Mouse (Mus musculus) embryonic fibroblast, embryonic 13.5 days (primary cell): ENCODE measurements at regions not wholly inside any gene's neighbourhood (a gene's known extent, or its start where the extent isn't known, plus 50 kb on each side); places are given as distances from the start of the nearest gene placed in this dataset.

ENCODE experiments used
- CTCF ChIP-seq: IDR thresholded peaks from 2 replicates; pipeline ENCODE4 v1.5.1; 2011; ENCODE audit warnings: mild to moderate bottlenecking, control low read depth, low read length, moderate library complexity, borderline replicate concordance; ENCODE audit not compliant: insufficient read depth
- POLR2A ChIP-seq: IDR thresholded peaks from 2 replicates; pipeline ENCODE4 v1.6.1; 2011; ENCODE audit warnings: low read depth, mild to moderate bottlenecking, control low read depth, low read length, moderate library complexity

DNA sequence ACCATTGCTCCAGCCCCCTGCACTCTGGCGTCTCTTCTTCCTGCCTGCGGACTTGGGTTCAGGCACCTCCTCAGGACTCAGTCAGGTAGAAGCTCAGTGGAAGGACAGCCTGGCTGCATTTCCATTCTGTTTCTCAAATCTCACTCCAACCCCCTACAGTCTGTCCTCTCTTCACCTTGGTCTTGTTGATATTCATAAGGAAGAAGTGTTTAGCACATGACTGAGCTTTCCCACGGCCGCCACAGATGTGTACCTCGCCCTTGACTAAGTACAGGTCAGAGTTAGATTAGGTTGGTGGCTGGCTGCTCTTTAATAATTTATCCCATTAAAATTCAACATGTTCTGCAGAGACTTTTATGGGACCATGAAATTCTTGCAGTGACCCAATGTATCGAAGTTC lies 165.2 kb downstream of the Irx1 start:
- TF ChIP-seq CTCF (no peak), POLR2A (no peak)
